In genomic region chr4:129140808-129141207, GRCm38 (mm10) we compare ENCODE assay signal across 25 mouse cellular contexts. TPM values are rescaled to one million over a fixed set of nuclear protein-coding genes. Genes with fewer than 3 reads are reported as not detected.
A peak's percentile ranks its signal among the peaks of the same experiment; 100 is the strongest.
DNase-seq lines count a peak whose midpoint lies in the region; ATAC-seq and TF ChIP-seq lines count a peak whose summit lies in the region.
"Had no signal": no experiment of that assay in that cellular context is flagged by ENCODE, and none has a peak within 500 bp of the region (broad histone marks: within the 10 kb centered on the region; RNA-seq: fewer than 3 reads in every experiment).

No protein-coding gene starts in this region.

- H3K27ac ChIP-seq in heart, adult 2 months, result peak overlapping the region; percentile 80
- no peak overlapping the region for H3K27ac ChIP-seq in midbrain, embryonic 11.5 days (ENCODE audit: low read depth, low read length)
- H3K27ac ChIP-seq in midbrain, embryonic 10.5 days (replicated peaks), result no peak overlapping the region
- H3K27ac ChIP-seq in liver, embryonic 13.5 days, result peak overlapping the region; percentile 86
- H3K27ac ChIP-seq: forebrain, embryonic 10.5 days; limb, embryonic 13.5 days; lung, embryonic 15.5 days; macrophage; stomach, embryonic 15.5 days had no signal

- H3K36me3 ChIP-seq in heart, adult 2 months (ENCODE audit: control insufficient read depth, insufficient read depth, low read length), result peaks cover 7% of the 10 kb centered on the region
- no peaks in the 10 kb centered on the region for H3K36me3 ChIP-seq in midbrain, embryonic 11.5 days (ENCODE audit: control insufficient read depth, insufficient read depth, low read length)
- 0 out of 2 replicates have a peak, but pooled peaks cover 10% of the 10 kb centered on the region for H3K36me3 ChIP-seq in midbrain, embryonic 10.5 days
- 0 out of 2 replicates have a peak, but pooled peaks cover 3% of the 10 kb centered on the region for H3K36me3 ChIP-seq in liver, embryonic 13.5 days
- H3K36me3 ChIP-seq: hindbrain, embryonic 15.5 days; lung, embryonic 15.5 days; midbrain, embryonic 15.5 days; stomach, embryonic 15.5 days had no signal

- ATAC-seq in midbrain, embryonic 11.5 days (ENCODE audit: low FRiP score), result no peak
- ATAC-seq in liver, embryonic 13.5 days (ENCODE audit: low read depth), result peak; percentile 38
- ATAC-seq in megakaryocyte-erythroid progenitor cell, adult 5-6 weeks (replicated peaks; ENCODE audit: low FRiP score, low TSS enrichment, poor library complexity, severe bottlenecking), result 0 out of 2 replicates have a peak, but pooled peaks have one; percentile 27
- ATAC-seq: midbrain, embryonic 15.5 days had no signal

- no peaks in the 10 kb centered on the region for H3K9me3 ChIP-seq in midbrain, embryonic 11.5 days (ENCODE audit: control insufficient read depth, low read length)
- H3K9me3 ChIP-seq in midbrain, embryonic 10.5 days (replicated peaks), result no peaks in the 10 kb centered on the region
- H3K9me3 ChIP-seq in liver, embryonic 13.5 days (replicated peaks), result no peaks in the 10 kb centered on the region
- H3K9me3 ChIP-seq: forebrain, embryonic 10.5 days; hindbrain, embryonic 15.5 days; limb, embryonic 13.5 days; lung, embryonic 15.5 days; midbrain, embryonic 15.5 days; neural tube, embryonic 15.5 days; stomach, embryonic 15.5 days had no signal

- no peaks in the 10 kb centered on the region for H3K79me2 ChIP-seq in heart, adult 2 months (replicated peaks; ENCODE audit: control insufficient read depth, insufficient read depth, low read length)

- H3K4me3 ChIP-seq in heart, adult 2 months, result no peak overlapping the region
- H3K4me3 ChIP-seq in midbrain, embryonic 11.5 days (ENCODE audit: low read depth, low read length), result no peak overlapping the region
- no peak overlapping the region for H3K4me3 ChIP-seq in midbrain, embryonic 10.5 days
- H3K4me3 ChIP-seq in liver, embryonic 13.5 days (replicated peaks), result no peak overlapping the region
- H3K4me3 ChIP-seq: forebrain, embryonic 10.5 days; hindbrain, embryonic 15.5 days; limb, embryonic 13.5 days; lung, embryonic 15.5 days; midbrain, embryonic 15.5 days; myocyte; neural tube, embryonic 15.5 days; stomach, embryonic 15.5 days had no signal

- TF ChIP-seq EP300 in heart, adult 2 months (IDR thresholded peaks at IDR 0.05; ENCODE audit: insufficient read depth, low read depth, low read length), result no peak

- H3K27me3 ChIP-seq in heart, adult 2 months (ENCODE audit: control insufficient read depth, insufficient read depth, low read length), result no peaks in the 10 kb centered on the region
- peaks cover 27% of the 10 kb centered on the region for H3K27me3 ChIP-seq in midbrain, embryonic 11.5 days (ENCODE audit: control insufficient read depth, insufficient read depth, low read length)
- H3K27me3 ChIP-seq in midbrain, embryonic 10.5 days (ENCODE audit: low read depth, poor library complexity, severe bottlenecking), result peaks cover 43% of the 10 kb centered on the region
- peaks cover 34% of the 10 kb centered on the region for H3K27me3 ChIP-seq in liver, embryonic 13.5 days
- H3K27me3 ChIP-seq: neural tube, embryonic 15.5 days had no signal

- peaks cover 24% of the 10 kb centered on the region for H3K4me1 ChIP-seq in heart, adult 2 months (ENCODE audit: control insufficient read depth, insufficient read depth, low read length)
- H3K4me1 ChIP-seq in midbrain, embryonic 11.5 days (ENCODE audit: control insufficient read depth, insufficient read depth, low read length), result no peaks in the 10 kb centered on the region; the same call in 1 of the 2 replicates
- peaks cover 29% of the 10 kb centered on the region for H3K4me1 ChIP-seq in midbrain, embryonic 10.5 days
- H3K4me1 ChIP-seq in liver, embryonic 13.5 days (replicated peaks), result peaks cover 75% of the 10 kb centered on the region

- no peak for TF ChIP-seq CTCF in heart, adult 2 months (IDR thresholded peaks at IDR 0.05)

- no peak for DNase-seq in heart, adult 2 months
- DNase-seq in heart, adult 9 months (ENCODE audit: low spot score in 2 of 2), result no peak
- peak; percentile 57 for DNase-seq in midbrain, embryonic 11.5 days (ENCODE audit: low spot score, missing footprints)
- no peak for DNase-seq in midbrain, embryonic 10.5 days (ENCODE audit: low spot score)
- no peak for DNase-seq in liver, embryonic 13.5 days
- DNase-seq in urinary bladder, postnatal 25 days (ENCODE audit: low spot score), result no peak
- no peak for DNase-seq in ovary, adult 18-20 months (ENCODE audit: low spot score)
- DNase-seq: embryo, embryonic 11 days; heart, postnatal 36 days; right cerebral cortex, postnatal 25 days had no signal

- no peak overlapping the region for H3K4me2 ChIP-seq in midbrain, embryonic 11.5 days
- H3K4me2 ChIP-seq in liver, embryonic 13.5 days, result peak overlapping the region; percentile 60
- H3K4me2 ChIP-seq: hindbrain, embryonic 15.5 days; limb, embryonic 13.5 days; lung, embryonic 15.5 days; midbrain, embryonic 15.5 days; neural tube, embryonic 15.5 days; stomach, embryonic 15.5 days had no signal

- no peak overlapping the region for H3K9ac ChIP-seq in heart, adult 2 months (ENCODE audit: low read depth, low read length)
- no peak overlapping the region for H3K9ac ChIP-seq in midbrain, embryonic 11.5 days (ENCODE audit: low read length)
- 0 out of 2 replicates have a peak overlapping the region, but pooled peaks have one; percentile 36 for H3K9ac ChIP-seq in liver, embryonic 13.5 days
- H3K9ac ChIP-seq: hindbrain, embryonic 15.5 days; limb, embryonic 13.5 days; lung, embryonic 15.5 days; midbrain, embryonic 15.5 days; neural tube, embryonic 15.5 days; stomach, embryonic 15.5 days had no signal

- 67% methylated on average over 4 of the region's 4 CpGs for WGBS in heart, adult 2 months
- WGBS in midbrain, embryonic 11.5 days, result 86% methylated on average over 4 of the region's 4 CpGs
- 81% methylated on average over 4 of the region's 4 CpGs for WGBS in midbrain, embryonic 10.5 days
- WGBS in liver, embryonic 13.5 days (ENCODE audit: insufficient replicate concordance), result 30% methylated on average over 4 of the region's 4 CpGs

- intact Hi-C loops in heart, adult 2 months (cut with DNase I), result no loop called here

- TF ChIP-seq POLR2A in heart, adult 2 months (IDR thresholded peaks at IDR 0.05; ENCODE audit: insufficient read depth, low read depth, low read length), result no peak

RNA-seq across cellular contexts. Expression of gene Fndc5, which starts 4.0 kb away (rescaled TPM):
- total RNA-seq in heart, adult 2 months (2021), result 100 to 1,000 TPM; 338 to 388 TPM
- 197 and 335 TPM in 2 replicates for polyA plus RNA-seq in heart, adult 2 months (2012; rRNA removed)
- polyA plus RNA-seq in midbrain, embryonic 11.5 days (2014; fragmentation: Nextera tagmentation; extraction: Ambion mirVana), result 0.95 and 1.5 TPM in 2 replicates
- polyA plus RNA-seq in midbrain, embryonic 10.5 days (2016; fragmentation: Nextera tagmentation; extraction: Ambion mirVana), result 0.50 and 0.78 TPM in 2 replicates
- 1.1 TPM in 2 replicates for polyA plus RNA-seq in liver, embryonic 13.5 days (2015; fragmentation: Nextera tagmentation; extraction: Ambion mirVana)
- not detected in 2 replicates for total RNA-seq in megakaryocyte-erythroid progenitor cell, adult 5-6 weeks (2014; fragmentation: Nextera tagmentation)
- total RNA-seq in megakaryocyte-erythroid progenitor cell, adult 5-6 weeks (2017), result 0.65 and 0.75 TPM in 2 replicates
- total RNA-seq: granulocyte monocyte progenitor cell, adult 5-6 weeks had no signal
- polyA plus RNA-seq: macrophage had no signal

RNA-seq across cellular contexts. Expression of gene Hpca, which starts 19.0 kb away (rescaled TPM):
- total RNA-seq in heart, adult 2 months (2021), result under 1 TPM in 1 of 2 experiments, not detected in 1; 0.14 TPM
- polyA plus RNA-seq in heart, adult 2 months (2012; rRNA removed), result 0.23 and 0.62 TPM in 2 replicates
- polyA plus RNA-seq in midbrain, embryonic 11.5 days (2014; fragmentation: Nextera tagmentation; extraction: Ambion mirVana), result 2.0 and 2.3 TPM in 2 replicates
- polyA plus RNA-seq in midbrain, embryonic 10.5 days (2016; fragmentation: Nextera tagmentation; extraction: Ambion mirVana), result 1.4 and 2.4 TPM in 2 replicates
- polyA plus RNA-seq in liver, embryonic 13.5 days (2015; fragmentation: Nextera tagmentation; extraction: Ambion mirVana), result 0.92 and 1.2 TPM in 2 replicates
- not detected in 2 replicates for total RNA-seq in megakaryocyte-erythroid progenitor cell, adult 5-6 weeks (2014; fragmentation: Nextera tagmentation)
- total RNA-seq in megakaryocyte-erythroid progenitor cell, adult 5-6 weeks (2017), result not detected in 2 replicates
- total RNA-seq: gastrocnemius, adult 18-20 months; granulocyte monocyte progenitor cell, adult 5-6 weeks; heart, postnatal 36 days had no signal
- polyA plus RNA-seq: macrophage had no signal

RNA-seq across cellular contexts. Expression of gene Tmem54, which starts 35.5 kb away (rescaled TPM):
- total RNA-seq in heart, adult 2 months (2021), result not detected
- 0.23 TPM in 1 of 2 replicates, not detected in the other for polyA plus RNA-seq in heart, adult 2 months (2012; rRNA removed)
- 0.20 and 0.43 TPM in 2 replicates for polyA plus RNA-seq in midbrain, embryonic 11.5 days (2014; fragmentation: Nextera tagmentation; extraction: Ambion mirVana)
- polyA plus RNA-seq in midbrain, embryonic 10.5 days (2016; fragmentation: Nextera tagmentation; extraction: Ambion mirVana), result 1.0 and 2.1 TPM in 2 replicates
- polyA plus RNA-seq in liver, embryonic 13.5 days (2015; fragmentation: Nextera tagmentation; extraction: Ambion mirVana), result 1.9 and 2.1 TPM in 2 replicates
- total RNA-seq in megakaryocyte-erythroid progenitor cell, adult 5-6 weeks (2014; fragmentation: Nextera tagmentation), result not detected in 2 replicates
- total RNA-seq in megakaryocyte-erythroid progenitor cell, adult 5-6 weeks (2017), result not detected in 2 replicates
- total RNA-seq: CH12.LX; gastrocnemius, adult 18-20 months; granulocyte monocyte progenitor cell, adult 5-6 weeks; heart, postnatal 36 days; layer of hippocampus, postnatal 14 days; left cerebral cortex, postnatal 14 days had no signal
- polyA plus RNA-seq: hindbrain, embryonic 15.5 days; macrophage; midbrain, embryonic 15.5 days; neural tube, embryonic 15.5 days had no signal

RNA-seq across cellular contexts. Expression of gene S100pbp, which starts 48.7 kb away (rescaled TPM):
- total RNA-seq in heart, adult 2 months (2021), result 10 to 100 TPM; 10.2 to 14.2 TPM
- 6.6 and 13.3 TPM in 2 replicates for polyA plus RNA-seq in heart, adult 2 months (2012; rRNA removed)
- polyA plus RNA-seq in midbrain, embryonic 11.5 days (2014; fragmentation: Nextera tagmentation; extraction: Ambion mirVana), result 20.0 and 26.9 TPM in 2 replicates
- polyA plus RNA-seq in midbrain, embryonic 10.5 days (2016; fragmentation: Nextera tagmentation; extraction: Ambion mirVana), result 28.2 and 28.8 TPM in 2 replicates
- polyA plus RNA-seq in liver, embryonic 13.5 days (2015; fragmentation: Nextera tagmentation; extraction: Ambion mirVana), result 5.8 and 7.4 TPM in 2 replicates
- total RNA-seq in megakaryocyte-erythroid progenitor cell, adult 5-6 weeks (2014; fragmentation: Nextera tagmentation), result 33.7 and 36.6 TPM in 2 replicates
- total RNA-seq in megakaryocyte-erythroid progenitor cell, adult 5-6 weeks (2017), result 9.9 and 26.8 TPM in 2 replicates

RNA-seq across cellular contexts. Expression of gene Yars, which starts 48.8 kb away (rescaled TPM):
- 10 to 100 TPM; 26.3 to 29.7 TPM for total RNA-seq in heart, adult 2 months (2021)
- polyA plus RNA-seq in heart, adult 2 months (2012; rRNA removed), result 10.4 and 18.4 TPM in 2 replicates
- polyA plus RNA-seq in midbrain, embryonic 11.5 days (2014; fragmentation: Nextera tagmentation; extraction: Ambion mirVana), result 105 and 106 TPM in 2 replicates
- 107 and 111 TPM in 2 replicates for polyA plus RNA-seq in midbrain, embryonic 10.5 days (2016; fragmentation: Nextera tagmentation; extraction: Ambion mirVana)
- 69.9 and 78.8 TPM in 2 replicates for polyA plus RNA-seq in liver, embryonic 13.5 days (2015; fragmentation: Nextera tagmentation; extraction: Ambion mirVana)
- total RNA-seq in megakaryocyte-erythroid progenitor cell, adult 5-6 weeks (2014; fragmentation: Nextera tagmentation), result 54.8 and 56.6 TPM in 2 replicates
- total RNA-seq in megakaryocyte-erythroid progenitor cell, adult 5-6 weeks (2017), result 45.5 and 46.2 TPM in 2 replicates

Comparison
In these comparisons a context has a peak if more than half of its experiments do, and no peak if none do; other contexts are left out.
1. H3K27ac ChIP-seq: peak in heart, adult 2 months (single experiment) and liver, embryonic 13.5 days (single experiment); none in midbrain, embryonic 11.5 days (single experiment) and midbrain, embryonic 10.5 days (single experiment).
2. RNA of gene Fndc5, which starts 4.0 kb away (polyA plus RNA-seq): 197 to 335 TPM in heart, adult 2 months; 0.95 to 1.5 TPM in midbrain, embryonic 11.5 days, 1.1 TPM in liver, embryonic 13.5 days and 0.50 to 0.78 TPM in midbrain, embryonic 10.5 days; every median in the first group is over 10 times any median in the second.